Mouse (Mus musculus) lung, adult 2 months (tissue): ENCODE data around the gene Nav3. TPM values are rescaled to one million over a fixed set of nuclear protein-coding genes. Genes with fewer than 3 reads are reported as not detected.

ENCODE experiments used
- DNase-seq: peaks from one replicate; pipeline ENCODE4 v3.0.0; 2022
- H3K4me1 ChIP-seq: fragments of 200-500 bp; 2 replicates; pipeline ENCODE4 v1.6.1; 2011; ENCODE audit warnings: low read length; ENCODE audit not compliant: control insufficient read depth, insufficient read depth
- H3K4me3 ChIP-seq: fragments of 200-500 bp; replicated peaks from 2 replicates; pipeline ENCODE3; 2011; ENCODE audit warnings: low read depth, mild to moderate bottlenecking, control low read depth, low read length; ENCODE audit errors: extremely low read depth
- CTCF ChIP-seq: fragments of 200-500 bp; IDR thresholded peaks from 2 replicates; pipeline ENCODE4 v1.5.1; 2011; ENCODE audit warnings: mild to moderate bottlenecking, low read length, control low read depth; ENCODE audit not compliant: insufficient read depth
- POLR2A ChIP-seq: fragments of 200-500 bp; IDR thresholded peaks from 2 replicates; pipeline ENCODE4 v1.6.1; 2011; ENCODE audit warnings: low read depth, mild to moderate bottlenecking, control low read depth, low read length, borderline replicate concordance; ENCODE audit errors: extremely low read depth
- WGBS: fragments of 180-500 bp; shearing (Covaris S2); methylation state at CpG from one replicate; pipeline ENCODE4 v1.1.7; 2018; 5-methylcytosine and 5-hydroxymethylcytosine counted together
- polyA plus RNA-seq: library from polyadenylated mRNA; depleted of rRNA; stranded (reverse); fragments of >200 nt; gene quantifications from 2 replicates; pipeline ENCODE4 v1.2.3, GENCODE M21; 2012

The Nav3 gene
- polyA plus RNA-seq, 1 experiment = 0.84 TPM

- no peak for TF ChIP-seq POLR2A
- TF ChIP-seq CTCF = no peak
- Histone ChIP-seq H3K4me3 (no peak overlapping the region), H3K4me1 (peaks cover 3% of the 10 kb centered on the region)
- DNase-seq = no peak
- 67% methylated on average over 3 of the region's 3 CpGs for WGBS
These were observed 297.9 kb downstream of the Nav3 start for GRCm38 (mm10) chr10:110158122-110158521.

- no peak for DNase-seq
- TF ChIP-seq CTCF (no peak), POLR2A (no peak)
- WGBS = 17% methylated on average over 1 of the region's 1 CpGs
These were observed 299.6 kb downstream of the Nav3 start for GRCm38 (mm10) chr10:110156412-110156811.

GRCm38 (mm10) chr10:110155494-110155893 lies 300.5 kb downstream of the Nav3 start:
- Histone ChIP-seq H3K4me3 (no peak overlapping the region), H3K4me1 (peaks cover 3% of the 10 kb centered on the region)
- 57% methylated on average over 2 of the region's 2 CpGs for WGBS
- no peak for DNase-seq
- TF ChIP-seq CTCF = no peak
- no peak for TF ChIP-seq POLR2A

More at GRCm38 (mm10) chr10:110156412-110156811, 299.6 kb downstream of the Nav3 start:
- H3K4me1 ChIP-seq = peaks cover 3% of the 10 kb centered on the region
- no peak overlapping the region for H3K4me3 ChIP-seq

- DNase-seq = no peak
- TF ChIP-seq POLR2A (no peak), CTCF (no peak)
- 74% methylated on average over 1 of the region's 1 CpGs for WGBS
- Histone ChIP-seq H3K4me3 (no peak overlapping the region), H3K4me1 (peaks cover 3% of the 10 kb centered on the region)
These were observed 301.1 kb downstream of the Nav3 start for GRCm38 (mm10) chr10:110154873-110155237.

- 82% methylated on average over 6 of the region's 6 CpGs for WGBS
- Histone ChIP-seq H3K4me1 (peaks cover 3% of the 10 kb centered on the region), H3K4me3 (no peak overlapping the region)
- no peak for TF ChIP-seq CTCF
- TF ChIP-seq POLR2A = no peak
- no peak for DNase-seq
These were observed 301.8 kb downstream of the Nav3 start for GRCm38 (mm10) chr10:110154001-110154872.

GRCm38 (mm10) chr10:110120572-110120971 lies 335.4 kb downstream of the Nav3 start:
- Histone ChIP-seq H3K4me1 (no peaks in the 10 kb centered on the region), H3K4me3 (no peak overlapping the region)
- TF ChIP-seq POLR2A (no peak), CTCF (no peak)
- DNase-seq = no peak

GRCm38 (mm10) chr10:110117341-110117740 lies 338.7 kb downstream of the Nav3 start:
- TF ChIP-seq CTCF = no peak
- no peak for TF ChIP-seq POLR2A
- DNase-seq = no peak
- 58% methylated on average over 2 of the region's 2 CpGs for WGBS
- H3K4me1 ChIP-seq = no peaks in the 10 kb centered on the region
- H3K4me3 ChIP-seq = no peak overlapping the region

- DNase-seq = no peak
- 67% methylated on average over 5 of the region's 5 CpGs for WGBS
- Histone ChIP-seq H3K4me3 (no peak overlapping the region), H3K4me1 (no peaks in the 10 kb centered on the region)
- TF ChIP-seq POLR2A (no peak), CTCF (no peak)
These were observed 343.1 kb downstream of the Nav3 start for GRCm38 (mm10) chr10:110112669-110113458.

- WGBS = 82% methylated on average over 6 of the region's 6 CpGs
- Histone ChIP-seq H3K4me3 (no peak overlapping the region), H3K4me1 (no peaks in the 10 kb centered on the region)
- no peak for DNase-seq
- TF ChIP-seq CTCF = no peak
- TF ChIP-seq POLR2A = no peak
These were observed 352.7 kb downstream of the Nav3 start for GRCm38 (mm10) chr10:110103255-110103654.
